Mouse (Mus musculus) embryonic facial prominence, embryonic 10.5 days (tissue): ENCODE results near the gene Spag16. TPM values are rescaled to one million over a fixed set of nuclear protein-coding genes. Genes with fewer than 3 reads are reported as not detected.

ENCODE experiments used
- DNase-seq: peaks from one replicate; pipeline ENCODE4 v3.0.0-alpha.2; 2017; ENCODE audit warnings: low spot score
- H3K27ac ChIP-seq: fragments of 300-500 bp; sonication (generic); replicated peaks from 2 replicates; pipeline ENCODE4 v1.5.1; 2016; ENCODE audit warnings: mild to moderate bottlenecking
- H3K27me3 ChIP-seq: fragments of 300-500 bp; sonication (generic); replicated peaks from 2 replicates; pipeline ENCODE4 v1.6.1; 2016; ENCODE audit warnings: low read depth, mild to moderate bottlenecking; ENCODE audit not compliant: poor library complexity, severe bottlenecking
- H3K36me3 ChIP-seq: fragments of 300-500 bp; sonication (generic); replicated peaks from 2 replicates; pipeline ENCODE4 v1.6.1; 2016; ENCODE audit warnings: mild to moderate bottlenecking, moderate library complexity
- H3K4me1 ChIP-seq: fragments of 300-500 bp; sonication (generic); 2 replicates; pipeline ENCODE4 v1.6.1; 2016
- H3K4me3 ChIP-seq: fragments of 300-500 bp; sonication (generic); 2 replicates; pipeline ENCODE4 v1.5.1; 2016; ENCODE audit warnings: mild to moderate bottlenecking, moderate library complexity
- H3K9me3 ChIP-seq: fragments of 300-500 bp; sonication (generic); 2 replicates; pipeline ENCODE4 v1.6.1; 2016; ENCODE audit warnings: mild to moderate bottlenecking
- whole genome bisulfite sequencing: fragments of 180-500 bp; shearing (Covaris S2); methylation state at CpG from one replicate; pipeline ENCODE4 v1.1.7; 2016; 5-methylcytosine and 5-hydroxymethylcytosine counted together
- polyA plus RNA-seq: library from polyadenylated mRNA; unstranded; fragments of >200 nt; fragmentation: Nextera tagmentation; extraction: Ambion mirVana; gene quantifications from 2 replicates; pipeline ENCODE4 v1.2.1, GENCODE M21; 2016

Gene Spag16
- polyA plus RNA-seq, 1 experiment from 2014 or later = 2.0 TPM

- Histone ChIP-seq H3K4me3 (no peak overlapping the region), H3K27me3 (no peaks in the 10 kb centered on the region), H3K27ac (no peak overlapping the region), H3K36me3 (no peaks in the 10 kb centered on the region), H3K9me3 (no peaks in the 10 kb centered on the region), H3K4me1 (no peaks in the 10 kb centered on the region)
- DNase-seq = no peak
- WGBS = 91% methylated on average over 7 of the region's 7 CpGs
Measured at GRCm38 (mm10) chr1:69853436-69853835, 26.7 kb downstream of the Spag16 start.

GRCm38 (mm10) chr1:69867776-69868175 is 41.0 kb downstream of the Spag16 start:
- no peaks in the 10 kb centered on the region for H3K9me3 ChIP-seq
- H3K4me1 ChIP-seq = no peaks in the 10 kb centered on the region
- H3K27me3 ChIP-seq = no peaks in the 10 kb centered on the region
- H3K4me3 ChIP-seq = no peak overlapping the region
- H3K27ac ChIP-seq = no peak overlapping the region
- WGBS = 81% methylated on average over 4 of the region's 4 CpGs
- H3K36me3 ChIP-seq = no peaks in the 10 kb centered on the region
- no peak for DNase-seq

GRCm38 (mm10) chr1:69956606-69957005 is 129.8 kb downstream of the Spag16 start:
- Histone ChIP-seq H3K9me3 (no peaks in the 10 kb centered on the region), H3K4me3 (no peak overlapping the region), H3K4me1 (no peaks in the 10 kb centered on the region), H3K36me3 (no peaks in the 10 kb centered on the region), H3K27ac (no peak overlapping the region), H3K27me3 (no peaks in the 10 kb centered on the region)
- no peak for DNase-seq
- 78% methylated on average over 3 of the region's 3 CpGs for WGBS

GRCm38 (mm10) chr1:69996874-69997273 is 170.1 kb downstream of the Spag16 start:
- Histone ChIP-seq H3K27ac (no peak overlapping the region), H3K27me3 (no peaks in the 10 kb centered on the region), H3K4me3 (no peak overlapping the region), H3K9me3 (no peaks in the 10 kb centered on the region), H3K4me1 (no peaks in the 10 kb centered on the region), H3K36me3 (no peaks in the 10 kb centered on the region)
- no peak for DNase-seq

GRCm38 (mm10) chr1:70012991-70013390 is 186.2 kb downstream of the Spag16 start:
- no peak for DNase-seq
- no peaks in the 10 kb centered on the region for H3K27me3 ChIP-seq
- H3K4me1 ChIP-seq = no peaks in the 10 kb centered on the region
- no peaks in the 10 kb centered on the region for H3K36me3 ChIP-seq
- no peak overlapping the region for H3K27ac ChIP-seq
- WGBS = 78% methylated on average over 3 of the region's 3 CpGs
- no peak overlapping the region for H3K4me3 ChIP-seq
- no peaks in the 10 kb centered on the region for H3K9me3 ChIP-seq

- H3K4me3 ChIP-seq = no peak overlapping the region
- DNase-seq = no peak
- no peaks in the 10 kb centered on the region for H3K36me3 ChIP-seq
- H3K27me3 ChIP-seq = no peaks in the 10 kb centered on the region
- H3K9me3 ChIP-seq = no peaks in the 10 kb centered on the region
- WGBS = 85% methylated on average over 3 of the region's 3 CpGs
- no peak overlapping the region for H3K27ac ChIP-seq
- H3K4me1 ChIP-seq = no peaks in the 10 kb centered on the region
Measured at GRCm38 (mm10) chr1:70037384-70037783, 210.6 kb downstream of the Spag16 start.

- no peak for DNase-seq
- no peaks in the 10 kb centered on the region for H3K9me3 ChIP-seq
- H3K27me3 ChIP-seq = no peaks in the 10 kb centered on the region
- H3K4me3 ChIP-seq = no peak overlapping the region
- 0 out of 2 replicates have a peak, but pooled peaks cover 3% of the 10 kb centered on the region for H3K4me1 ChIP-seq
- 29% methylated on average over 1 of the region's 1 CpGs for WGBS
- no peaks in the 10 kb centered on the region for H3K36me3 ChIP-seq
- H3K27ac ChIP-seq = no peak overlapping the region
Measured at GRCm38 (mm10) chr1:70067404-70067803, 240.6 kb downstream of the Spag16 start.

- Histone ChIP-seq H3K36me3 (no peaks in the 10 kb centered on the region), H3K27me3 (no peaks in the 10 kb centered on the region), H3K9me3 (no peaks in the 10 kb centered on the region), H3K4me1 (no peaks in the 10 kb centered on the region), H3K4me3 (no peak overlapping the region), H3K27ac (no peak overlapping the region)
- DNase-seq = no peak
- 37% methylated on average over 6 of the region's 6 CpGs for WGBS
Measured at GRCm38 (mm10) chr1:70073440-70073839, 246.7 kb downstream of the Spag16 start.

GRCm38 (mm10) chr1:70078806-70079205 is 252.0 kb downstream of the Spag16 start:
- no peak overlapping the region for H3K4me3 ChIP-seq
- no peaks in the 10 kb centered on the region for H3K9me3 ChIP-seq
- DNase-seq = no peak
- no peaks in the 10 kb centered on the region for H3K4me1 ChIP-seq
- no peak overlapping the region for H3K27ac ChIP-seq
- H3K27me3 ChIP-seq = no peaks in the 10 kb centered on the region
- no peaks in the 10 kb centered on the region for H3K36me3 ChIP-seq
- WGBS = 79% methylated on average over 6 of the region's 6 CpGs

- no peak for DNase-seq
- Histone ChIP-seq H3K36me3 (no peaks in the 10 kb centered on the region), H3K4me1 (no peaks in the 10 kb centered on the region), H3K9me3 (no peaks in the 10 kb centered on the region), H3K27me3 (no peaks in the 10 kb centered on the region), H3K4me3 (no peak overlapping the region), H3K27ac (no peak overlapping the region)
- 60% methylated on average over 7 of the region's 7 CpGs for WGBS
Measured at GRCm38 (mm10) chr1:70082208-70082878, 255.6 kb downstream of the Spag16 start.

GRCm38 (mm10) chr1:70104683-70105082 is 277.9 kb downstream of the Spag16 start:
- Histone ChIP-seq H3K36me3 (no peaks in the 10 kb centered on the region), H3K4me3 (no peak overlapping the region), H3K27me3 (no peaks in the 10 kb centered on the region), H3K27ac (no peak overlapping the region), H3K9me3 (no peaks in the 10 kb centered on the region), H3K4me1 (no peaks in the 10 kb centered on the region)
- no peak for DNase-seq
- 87% methylated on average over 8 of the region's 8 CpGs for WGBS

- DNase-seq = no peak
- Histone ChIP-seq H3K4me3 (no peak overlapping the region), H3K4me1 (no peaks in the 10 kb centered on the region), H3K9me3 (no peaks in the 10 kb centered on the region), H3K27me3 (no peaks in the 10 kb centered on the region), H3K36me3 (no peaks in the 10 kb centered on the region), H3K27ac (no peak overlapping the region)
- WGBS = 84% methylated on average over 4 of the region's 4 CpGs
Measured at GRCm38 (mm10) chr1:70116212-70116982, 289.6 kb downstream of the Spag16 start.

- 58% methylated on average over 2 of the region's 2 CpGs for WGBS
- peak; percentile 15 for DNase-seq
Measured at GRCm38 (mm10) chr1:70128035-70128434, 301.3 kb downstream of the Spag16 start.

More at GRCm38 (mm10) chr1:70128035-70128434, 301.3 kb downstream of the Spag16 start:
- no peaks in the 10 kb centered on the region for H3K36me3 ChIP-seq
- peaks cover 7% of the 10 kb centered on the region; the same call in 1 of the 2 replicates for H3K4me1 ChIP-seq
- no peaks in the 10 kb centered on the region for H3K9me3 ChIP-seq
- H3K27me3 ChIP-seq = no peaks in the 10 kb centered on the region
- no peak overlapping the region for H3K27ac ChIP-seq
- H3K4me3 ChIP-seq = no peak overlapping the region
